ENCODE assay signal across 8 mouse cellular contexts in genomic region chr1:90743445-90743844, GRCm38 (mm10).
DNase-seq lines count a peak whose midpoint lies in the region; ATAC-seq lines count a peak whose summit lies in the region.

No protein-coding gene starts in this region.

- no peaks in the 10 kb centered on the region for H3K36me3 ChIP-seq in kidney, embryonic 16.5 days (ENCODE audit: insufficient read depth, low read length)
- H3K36me3 ChIP-seq in forebrain, embryonic 15.5 days: no peaks in the 10 kb centered on the region
- H3K36me3 ChIP-seq in limb, embryonic 13.5 days: no peaks in the 10 kb centered on the region
- H3K36me3 ChIP-seq in stomach, embryonic 14.5 days (ENCODE audit: control insufficient read depth, insufficient read depth, low read length): no peaks in the 10 kb centered on the region

- no peak for DNase-seq in kidney, postnatal 36 days
- DNase-seq in adrenal gland, postnatal 4 days (ENCODE audit: low spot score in 2 of 2): no peak
- no peak for DNase-seq in adrenal gland, adult 8-10 months
- DNase-seq in spleen, adult 12 weeks (ENCODE audit: low spot score): no peak

- no peak for ATAC-seq in kidney, embryonic 16.5 days (ENCODE audit: low FRiP score, low TSS enrichment)
- ATAC-seq in forebrain, embryonic 15.5 days (replicated peaks): peak; percentile 36; the same call in 1 of the 2 replicates
- ATAC-seq in limb, embryonic 13.5 days (ENCODE audit: low FRiP score, low read depth): peak; percentile 37; the same call in 1 of the 2 replicates
- ATAC-seq in stomach, embryonic 14.5 days (ENCODE audit: insufficient number of reproducible peaks, insufficient read depth, low FRiP score, low read depth): no peak

- H3K4me2 ChIP-seq in kidney, embryonic 16.5 days (replicated peaks; ENCODE audit: low read depth, low read length): peak overlapping the region; percentile 52; the same call in 1 of the 2 replicates
- peak overlapping the region; percentile 54; the same call in 1 of the 2 replicates for H3K4me2 ChIP-seq in forebrain, embryonic 15.5 days (replicated peaks)
- peak overlapping the region; percentile 65 for H3K4me2 ChIP-seq in limb, embryonic 13.5 days (replicated peaks)
- H3K4me2 ChIP-seq in stomach, embryonic 14.5 days (replicated peaks; ENCODE audit: low read depth, low read length): 0 out of 2 replicates have a peak overlapping the region, but pooled peaks have one; percentile 4

- no peak overlapping the region for H3K9ac ChIP-seq in kidney, embryonic 16.5 days (replicated peaks; ENCODE audit: low read length)
- H3K9ac ChIP-seq in forebrain, embryonic 15.5 days (replicated peaks): no peak overlapping the region
- H3K9ac ChIP-seq in limb, embryonic 13.5 days: no peak overlapping the region; the same call in 1 of the 2 replicates
- H3K9ac ChIP-seq in stomach, embryonic 14.5 days (replicated peaks; ENCODE audit: low read depth, low read length): no peak overlapping the region

- H3K27ac ChIP-seq in kidney, embryonic 16.5 days (ENCODE audit: low read length): no peak overlapping the region
- H3K27ac ChIP-seq in forebrain, embryonic 15.5 days (replicated peaks): peak overlapping the region; percentile 86; the same call in 1 of the 2 replicates
- no peak overlapping the region for H3K27ac ChIP-seq in limb, embryonic 13.5 days
- H3K27ac ChIP-seq in stomach, embryonic 14.5 days (ENCODE audit: low read length): peak overlapping the region; percentile 90

- H3K4me3 ChIP-seq in kidney, embryonic 16.5 days (ENCODE audit: low read length): no peak overlapping the region
- no peak overlapping the region for H3K4me3 ChIP-seq in forebrain, embryonic 15.5 days
- H3K4me3 ChIP-seq in limb, embryonic 13.5 days: no peak overlapping the region
- H3K4me3 ChIP-seq in stomach, embryonic 14.5 days (ENCODE audit: low read depth, low read length): no peak overlapping the region

- no peaks in the 10 kb centered on the region for H3K27me3 ChIP-seq in kidney, embryonic 16.5 days (ENCODE audit: insufficient read depth, low read length)
- H3K27me3 ChIP-seq in forebrain, embryonic 15.5 days: no peaks in the 10 kb centered on the region
- no peaks in the 10 kb centered on the region for H3K27me3 ChIP-seq in limb, embryonic 13.5 days
- no peaks in the 10 kb centered on the region for H3K27me3 ChIP-seq in stomach, embryonic 14.5 days (ENCODE audit: control insufficient read depth, insufficient read depth, low read length)

- 64% methylated on average over 1 of the region's 1 CpGs for WGBS in kidney, embryonic 16.5 days
- 94% methylated on average over 1 of the region's 1 CpGs for WGBS in forebrain, embryonic 15.5 days
- 85% methylated on average over 1 of the region's 1 CpGs for WGBS in limb, embryonic 13.5 days
- 64% methylated on average over 1 of the region's 1 CpGs for WGBS in stomach, embryonic 14.5 days

- no peaks in the 10 kb centered on the region for H3K9me3 ChIP-seq in kidney, embryonic 16.5 days (ENCODE audit: low read length)
- no peaks in the 10 kb centered on the region for H3K9me3 ChIP-seq in forebrain, embryonic 15.5 days
- H3K9me3 ChIP-seq in limb, embryonic 13.5 days: no peaks in the 10 kb centered on the region
- no peaks in the 10 kb centered on the region for H3K9me3 ChIP-seq in stomach, embryonic 14.5 days (ENCODE audit: control insufficient read depth, low read depth, low read length)

- H3K4me1 ChIP-seq in kidney, embryonic 16.5 days (ENCODE audit: insufficient read depth, low read length): peaks cover 15% of the 10 kb centered on the region
- H3K4me1 ChIP-seq in forebrain, embryonic 15.5 days: peaks cover 20% of the 10 kb centered on the region
- peaks cover 34% of the 10 kb centered on the region for H3K4me1 ChIP-seq in limb, embryonic 13.5 days
- H3K4me1 ChIP-seq in stomach, embryonic 14.5 days (ENCODE audit: control insufficient read depth, insufficient read depth, low read length): peaks cover 10% of the 10 kb centered on the region

Comparison
In these comparisons a context has a peak if more than half of its experiments do, and no peak if none do; other contexts are left out.
1. ATAC-seq: peak in forebrain, embryonic 15.5 days (single experiment) and limb, embryonic 13.5 days (single experiment); none in kidney, embryonic 16.5 days (single experiment) and stomach, embryonic 14.5 days (single experiment).
2. H3K27ac ChIP-seq: peak in forebrain, embryonic 15.5 days (single experiment) and stomach, embryonic 14.5 days (single experiment); none in kidney, embryonic 16.5 days (single experiment) and limb, embryonic 13.5 days (single experiment).
3. H3K4me2 ChIP-seq: peak in every context shown above with its lines; median percentile 65 in limb, embryonic 13.5 days; 54 in forebrain, embryonic 15.5 days; 52 in kidney, embryonic 16.5 days; 4 in stomach, embryonic 14.5 days.